Mouse (Mus musculus) mature B cell (primary cell): ENCODE data around the gene Ccdc159.

Source experiments
- in situ Hi-C: fragments of 300-500 bp; cut with MboI; formaldehyde crosslinking; loops from 2 replicates; pipeline ENCODE4 v1.14.3; 2019

Ccdc159 gene

DNA sequence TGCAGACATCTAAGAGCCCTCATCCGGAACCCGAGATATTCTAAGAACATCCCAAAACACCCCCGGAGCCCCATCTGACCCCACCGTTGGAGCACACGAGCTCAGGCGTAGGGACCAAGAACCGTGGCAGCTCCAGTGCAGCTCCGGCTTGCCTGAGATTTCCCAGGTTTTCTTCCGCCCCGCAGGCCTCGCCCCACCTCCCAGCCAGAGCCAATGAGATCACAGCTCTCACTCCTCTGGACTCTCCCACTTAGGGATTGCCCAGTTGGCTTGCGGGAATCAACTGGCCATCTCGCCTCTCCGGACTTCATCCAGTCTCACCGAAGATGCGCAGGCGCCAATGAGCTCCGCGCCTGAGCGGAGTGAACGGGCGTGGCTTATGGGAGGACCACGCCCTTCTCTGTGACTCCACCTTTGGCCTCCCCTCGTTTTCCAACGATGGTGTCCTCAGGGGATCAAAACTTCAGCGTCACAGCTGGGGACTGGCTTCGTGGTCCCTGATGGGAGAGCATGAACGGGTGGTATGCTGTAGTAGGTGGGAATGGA lies at the start of gene Ccdc159, which contains the start of gene Tmem205:
Gene Ccdc159, plus strand, starts transcription at position 264 of the 546 bp plus-strand sequence.
Gene Tmem205, minus strand, starts transcription at position 349 of the 546 bp plus-strand sequence.
- in situ Hi-C loops, result no loop called here

DNA sequence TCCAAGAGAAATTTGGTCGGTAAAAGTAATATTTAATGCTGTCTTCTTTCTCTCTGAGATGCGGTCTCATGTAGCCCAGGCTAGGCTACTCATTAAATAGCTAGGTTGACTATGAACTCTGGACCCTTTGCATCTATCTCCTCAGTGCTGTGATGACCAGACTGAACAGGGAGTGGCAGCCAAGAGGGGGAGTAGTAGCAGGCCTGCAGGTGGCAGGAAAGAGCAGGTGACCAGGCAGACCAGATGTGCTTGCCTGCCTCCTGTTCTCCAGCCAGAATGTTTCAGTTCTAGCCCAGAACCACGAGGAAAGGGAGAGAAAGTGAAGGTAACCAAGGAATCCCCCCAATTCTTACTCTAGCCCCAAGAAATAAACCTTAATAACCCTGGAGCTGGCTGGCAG lies 38.0 kb upstream of the Ccdc159 start:
- in situ Hi-C loops, result no loop called here

DNA sequence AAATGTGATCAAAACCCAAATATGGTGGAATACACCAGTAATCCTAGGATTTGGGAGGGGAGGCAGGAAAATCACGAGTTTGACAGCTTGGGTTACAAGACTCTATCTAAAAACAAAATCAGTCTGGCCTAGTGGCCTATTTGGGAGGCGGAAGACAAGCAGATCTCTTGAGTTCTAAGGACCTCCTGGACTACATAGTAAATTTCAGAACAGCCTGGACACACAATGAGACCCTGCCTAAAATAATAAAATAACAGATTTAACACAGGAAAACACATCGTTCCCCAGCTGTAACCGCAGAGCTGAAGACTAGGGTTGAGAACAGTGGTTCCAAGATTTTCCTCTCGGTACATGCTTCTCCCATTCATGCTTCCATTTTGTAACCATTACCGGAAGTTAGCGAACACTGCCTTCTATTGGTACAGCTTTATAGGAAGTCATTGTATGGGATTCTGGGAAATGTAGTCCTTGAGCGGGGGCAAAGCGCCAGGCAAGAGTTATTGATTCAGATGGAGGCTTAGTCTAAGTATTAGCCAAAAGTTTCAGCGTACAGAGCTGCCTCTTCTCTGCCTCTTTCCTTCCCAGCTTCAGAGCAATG lies 25.9 kb upstream of the Ccdc159 start:
- in situ Hi-C loops, result no loop called here

DNA sequence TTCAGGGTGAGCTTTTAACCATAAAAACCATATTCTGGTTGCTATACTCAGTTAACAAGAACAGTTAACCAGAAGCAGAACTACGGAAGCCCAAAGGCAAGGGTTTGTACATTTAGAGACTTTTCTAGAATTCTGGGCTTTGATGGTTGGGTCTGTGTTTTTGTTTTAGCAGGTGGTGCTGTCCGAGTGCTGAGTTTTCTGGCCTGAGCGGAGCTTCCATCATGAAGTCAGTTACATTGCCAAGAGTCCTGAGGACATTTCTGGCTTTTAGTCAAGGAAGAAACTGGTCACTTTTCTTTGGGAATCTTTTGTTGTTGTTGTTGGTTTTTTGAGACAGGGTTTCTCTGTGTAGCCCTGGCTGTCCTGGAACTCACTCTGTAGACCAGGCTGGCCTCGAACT lies 23.2 kb upstream of the Ccdc159 start:
- in situ Hi-C loops, result no loop called here

DNA sequence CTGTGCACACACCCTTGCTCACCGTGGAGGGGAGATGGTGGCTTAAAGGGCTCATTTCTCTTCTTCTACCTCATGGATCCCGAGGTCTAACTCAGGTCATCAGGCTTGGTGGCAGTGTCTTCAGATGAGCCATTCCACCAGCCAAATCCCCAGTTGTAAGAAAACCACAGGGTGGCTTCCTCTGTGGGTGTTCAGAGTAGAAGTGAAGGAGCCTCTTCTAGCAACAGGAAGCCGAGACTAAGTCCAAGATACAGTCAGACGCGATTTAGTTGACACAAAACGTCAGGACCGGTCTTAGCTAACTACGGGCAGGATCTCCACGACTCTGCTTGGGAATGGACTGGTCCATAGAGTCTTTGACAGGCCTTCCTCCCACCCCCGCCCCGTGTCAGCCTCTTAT lies 19.1 kb upstream of the Ccdc159 start:
- in situ Hi-C loops, result no loop called here

DNA sequence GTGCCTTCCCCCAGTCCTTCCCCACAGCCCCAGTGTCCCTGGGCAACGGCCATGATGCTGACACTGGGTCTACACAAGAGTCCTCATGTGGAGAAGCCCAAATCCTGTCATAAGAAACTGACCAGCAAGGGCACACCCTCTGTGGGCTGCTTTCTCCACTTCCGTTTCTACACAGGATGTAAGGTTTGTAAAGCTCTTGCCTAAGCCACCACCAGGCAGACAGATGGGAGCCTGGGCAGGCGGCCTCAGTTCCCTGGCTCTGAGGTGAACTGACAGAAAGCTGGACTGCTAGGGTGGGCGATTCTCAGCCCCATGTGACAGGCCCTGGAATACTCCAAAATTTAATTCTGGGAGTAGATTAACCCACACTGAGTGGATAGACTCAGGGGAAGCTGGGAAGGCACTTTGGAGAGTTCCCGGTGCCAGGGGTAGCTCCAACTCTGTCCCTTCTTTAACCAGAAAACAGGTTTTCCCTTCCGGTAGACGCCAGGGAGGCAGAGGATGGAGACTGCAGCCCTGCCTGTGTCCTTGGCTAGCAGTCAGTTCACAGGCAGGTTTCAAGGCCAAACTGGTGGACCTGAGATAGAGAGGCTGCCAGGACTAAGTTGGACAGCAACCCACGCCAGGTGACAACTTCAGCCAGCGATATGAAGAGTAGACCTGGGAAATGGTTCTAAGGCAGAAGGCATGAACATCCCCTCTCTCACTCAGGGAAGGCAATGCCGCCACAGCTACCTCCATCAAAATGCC lies 17.6 kb upstream of the Ccdc159 start:
- in situ Hi-C loops, result no loop called here

DNA sequence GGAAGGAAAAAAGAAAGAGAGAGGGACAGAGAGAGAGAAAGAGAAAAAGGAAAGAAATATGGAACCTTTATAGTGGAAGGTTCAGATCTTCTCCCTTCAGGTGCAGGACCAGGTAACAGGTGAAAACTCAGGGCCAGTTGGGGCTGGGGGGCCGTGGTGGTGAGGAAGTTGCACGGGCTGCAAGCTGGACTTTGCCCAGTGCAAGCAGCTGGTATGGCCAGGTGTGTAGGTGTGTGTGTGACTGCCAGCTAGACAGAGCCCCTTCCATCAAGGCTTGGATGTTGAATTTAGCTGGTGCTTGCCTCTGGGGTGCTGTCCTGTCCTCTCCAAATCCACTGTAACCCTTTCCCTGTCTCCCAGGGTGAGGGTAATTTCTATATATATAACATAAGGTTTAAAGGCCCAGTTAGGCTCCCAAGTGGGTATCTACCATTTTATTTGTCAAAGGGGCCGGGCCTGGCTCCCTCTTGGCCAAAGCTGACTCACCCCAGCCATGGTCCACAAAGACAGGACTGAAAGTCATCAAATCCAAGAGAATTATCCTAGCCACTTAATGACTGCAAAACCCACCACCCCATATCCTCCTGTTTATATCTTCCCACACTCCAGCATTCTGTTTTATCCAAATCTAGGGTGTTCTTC lies 10.3 kb upstream of the Ccdc159 start:
- in situ Hi-C loops, result no loop called here

DNA sequence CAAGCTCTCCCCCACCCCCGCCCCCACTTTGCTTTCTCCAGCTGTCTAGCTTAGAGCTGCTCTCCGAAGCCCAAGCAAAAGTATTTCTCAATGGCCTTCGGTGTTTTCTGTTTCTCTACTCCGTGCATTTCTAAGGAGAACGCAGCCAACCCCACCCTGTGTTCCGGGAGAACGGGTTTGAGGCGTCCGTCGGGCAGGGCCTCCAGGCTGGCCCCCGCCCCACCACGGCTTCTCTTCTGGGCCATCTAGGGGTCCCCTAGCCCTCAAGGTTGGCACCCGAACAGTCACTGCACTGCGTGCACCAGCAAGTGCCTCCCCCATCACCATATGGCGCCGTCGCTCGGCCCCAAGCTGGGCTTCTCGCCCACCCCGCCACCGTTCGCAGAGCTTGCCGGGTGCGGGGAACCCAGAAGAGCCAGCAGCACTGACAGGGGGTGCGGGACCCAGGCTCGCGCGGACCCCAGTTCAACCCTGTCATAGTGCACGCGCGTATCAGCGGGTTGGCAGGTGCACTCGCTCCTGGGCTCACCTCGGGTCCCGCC lies 9.7 kb upstream of the Ccdc159 start:
- in situ Hi-C loops, result no loop called here

DNA sequence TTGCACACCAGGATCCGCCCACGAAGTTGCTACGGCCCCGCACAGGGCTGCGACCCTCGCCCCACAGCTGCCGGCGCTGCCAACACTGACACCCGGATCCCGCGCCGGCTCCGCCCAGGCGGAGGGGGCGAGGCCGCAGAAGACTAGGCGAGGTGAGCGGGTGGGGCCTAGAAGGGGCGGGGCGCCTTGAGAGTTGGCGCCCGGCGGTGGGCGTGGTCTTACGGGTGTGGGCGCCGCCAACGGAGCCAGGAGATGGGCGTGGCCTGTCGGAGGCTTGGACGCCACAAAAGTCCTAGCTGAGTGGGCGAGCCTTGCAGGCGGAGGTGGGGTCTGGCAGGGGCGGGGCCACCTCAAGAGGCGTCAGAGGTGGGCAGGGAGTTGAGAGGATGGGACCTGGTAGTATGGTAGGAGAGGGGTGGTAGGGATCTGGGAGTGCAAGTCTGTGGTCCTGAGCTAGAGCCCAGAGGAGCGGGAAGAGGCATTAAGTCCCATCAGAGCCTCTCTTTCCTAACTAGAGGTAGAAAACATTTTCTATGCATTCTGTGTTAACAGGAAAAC lies 9.2 kb upstream of the Ccdc159 start, which contains the start of gene Rab3d:
Gene Rab3d, minus strand, starts transcription at position 158 of the 558 bp plus-strand sequence.
- in situ Hi-C loops, result no loop called here

DNA sequence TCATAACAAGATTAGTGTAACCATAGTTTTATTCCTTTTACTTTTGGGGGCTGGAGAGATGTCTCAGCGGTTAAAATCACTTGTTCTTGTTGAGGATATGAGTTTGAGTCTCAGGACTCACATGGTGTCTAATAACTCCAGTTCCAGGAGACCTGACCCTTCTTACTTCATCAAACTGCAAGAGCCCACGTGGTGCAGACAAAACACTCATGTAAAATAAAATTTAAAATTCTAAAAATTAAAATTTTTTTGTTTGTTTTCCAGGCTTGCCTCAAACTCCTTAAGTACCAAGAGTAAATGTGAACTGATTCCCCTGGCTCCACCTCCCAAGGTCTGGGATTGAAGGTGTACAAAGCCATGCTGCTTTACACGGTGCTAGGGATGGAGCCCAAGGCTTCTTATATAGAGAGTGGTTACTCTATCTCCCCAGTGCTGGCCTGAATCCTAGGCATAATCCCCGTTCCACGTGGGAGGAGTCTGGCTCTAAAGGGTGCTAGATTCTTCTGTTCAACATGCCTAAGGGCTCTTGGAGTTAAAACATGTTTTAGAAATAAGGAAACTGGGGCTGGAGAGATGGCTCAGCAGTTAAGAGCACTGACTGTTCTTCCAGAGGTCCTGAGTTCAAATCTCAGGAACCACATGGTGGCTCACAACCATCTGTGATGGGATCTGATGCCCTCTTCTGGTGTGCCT lies 8.4 kb upstream of the Ccdc159 start:
- in situ Hi-C loops, result no loop called here

DNA sequence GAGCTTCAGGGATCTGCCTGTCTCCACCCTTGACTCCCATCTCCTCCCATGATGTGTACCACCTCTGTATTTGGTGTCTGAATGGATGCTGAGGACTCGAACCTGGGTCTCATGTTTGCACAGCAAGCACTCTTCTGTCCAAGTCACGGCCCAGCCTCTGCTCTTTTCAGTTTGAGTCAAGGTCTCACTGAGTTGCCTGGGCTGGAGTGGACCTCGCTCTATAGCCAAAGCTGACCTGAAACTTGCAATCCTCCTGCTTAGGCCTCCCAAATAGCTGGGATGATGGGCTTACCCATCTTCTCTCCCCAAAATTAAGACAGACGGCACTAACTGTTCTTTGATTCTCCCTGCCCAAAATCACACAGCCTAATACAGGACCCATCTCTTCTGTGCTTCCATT lies 4.2 kb upstream of the Ccdc159 start:
- in situ Hi-C loops, result no loop called here

DNA sequence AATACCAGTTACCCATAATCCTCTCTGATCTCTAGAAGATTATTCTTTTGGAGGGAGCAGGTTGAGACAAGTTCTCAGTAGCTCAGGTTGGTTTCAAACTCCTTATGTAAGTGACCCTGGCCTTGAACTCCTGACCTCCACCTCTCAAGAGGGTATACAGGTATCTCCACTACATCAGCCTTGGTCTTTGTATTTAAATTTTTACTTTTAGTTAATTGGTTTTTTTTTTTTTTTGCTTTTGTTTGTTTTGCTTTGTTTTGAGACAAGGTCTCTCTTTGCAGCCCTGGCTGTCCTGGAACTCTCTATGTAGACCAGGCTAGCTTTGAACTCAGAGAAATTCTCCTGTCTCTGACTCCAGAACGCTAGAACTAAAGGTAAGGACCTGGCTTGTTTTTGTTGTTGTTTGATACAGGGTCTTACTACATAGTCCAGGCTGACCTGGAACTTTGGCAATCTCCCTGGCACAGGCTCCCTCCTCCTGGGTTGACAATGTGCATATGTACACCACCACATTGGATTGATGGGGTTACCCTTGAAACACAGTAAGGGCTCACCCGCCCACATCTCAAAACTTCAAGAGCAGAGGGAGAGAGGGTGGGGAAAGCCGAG lies 3.7 kb upstream of the Ccdc159 start:
- in situ Hi-C loops, result no loop called here

DNA sequence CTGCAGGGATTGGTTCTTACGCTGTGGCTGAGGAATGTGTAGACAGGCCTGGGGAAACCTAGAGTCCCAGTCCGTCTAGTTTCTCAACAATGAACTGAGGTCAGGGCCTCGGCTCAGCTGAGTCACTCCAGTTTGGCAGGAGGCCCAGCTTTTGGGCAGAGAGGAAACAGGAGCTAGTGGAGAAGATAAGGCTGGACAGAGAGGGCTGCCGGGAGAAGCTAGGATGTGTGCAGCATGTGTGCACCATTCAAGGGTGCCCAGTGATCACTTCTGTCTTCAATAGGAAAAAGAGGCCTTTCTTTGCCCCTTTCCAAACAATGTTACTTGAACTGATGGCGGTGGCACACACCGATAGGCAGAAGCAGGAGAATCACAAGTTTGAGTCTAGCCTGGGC lies 3.2 kb upstream of the Ccdc159 start:
- in situ Hi-C loops, result no loop called here

DNA sequence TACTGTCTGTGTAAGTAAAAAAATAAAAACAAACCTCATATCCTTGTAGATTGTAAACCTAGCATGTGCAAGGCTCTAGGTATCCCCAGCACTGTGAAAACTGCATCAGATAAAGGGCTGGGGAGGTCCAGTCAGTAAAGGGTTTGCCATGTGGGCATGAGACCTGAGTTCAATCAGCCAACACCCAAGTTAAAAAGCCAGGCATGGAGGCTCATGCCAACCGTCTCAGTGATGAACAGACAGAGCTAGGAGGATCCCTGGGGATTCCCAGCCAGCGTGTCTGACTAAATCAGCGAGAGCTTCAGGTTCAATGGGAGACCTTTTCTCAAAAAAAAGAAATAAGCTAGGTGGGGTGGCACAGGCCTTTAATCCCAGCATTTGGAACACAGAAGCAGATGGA lies 2.2 kb upstream of the Ccdc159 start:
- in situ Hi-C loops, result no loop called here

DNA sequence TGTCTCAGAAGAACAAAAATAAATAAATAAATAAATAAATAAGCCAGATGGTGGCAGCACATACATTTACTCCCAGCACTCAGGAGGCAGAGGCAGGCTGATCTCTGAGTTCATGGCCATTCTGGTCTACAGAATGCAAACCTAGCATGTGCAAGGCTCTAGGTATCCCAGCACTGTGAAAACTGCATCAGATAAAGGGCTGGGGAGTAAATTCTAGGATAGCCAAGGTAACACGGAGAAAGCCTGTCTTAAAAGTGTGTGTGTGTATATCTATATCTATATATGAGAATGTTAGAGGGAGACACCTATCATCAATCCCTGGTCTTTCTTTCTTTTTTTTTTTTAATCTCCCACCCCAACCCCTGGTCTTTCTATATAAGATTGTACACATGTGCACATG lies 1.8 kb upstream of the Ccdc159 start:
- in situ Hi-C loops, result no loop called here

DNA sequence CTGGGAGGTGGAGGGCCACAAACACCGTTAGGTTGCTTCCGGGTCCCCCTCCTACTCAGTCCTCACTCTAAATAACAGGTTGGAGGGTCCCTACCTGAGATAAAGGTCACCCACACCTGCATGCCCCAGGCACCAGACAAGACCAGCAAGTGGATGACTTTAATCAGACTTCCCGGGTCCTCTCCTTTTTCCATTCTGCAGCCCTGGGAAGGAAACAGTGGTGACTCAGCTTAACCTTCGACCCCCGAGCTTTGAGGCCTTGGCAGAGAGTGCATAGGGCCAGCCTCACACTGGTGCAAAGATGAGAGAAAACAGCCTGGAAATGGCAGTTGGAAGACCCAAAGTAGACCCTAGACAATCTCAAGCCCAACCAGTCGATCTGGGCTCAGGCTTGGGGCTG lies 1.1 kb upstream of the Ccdc159 start:
- in situ Hi-C loops, result no loop called here

DNA sequence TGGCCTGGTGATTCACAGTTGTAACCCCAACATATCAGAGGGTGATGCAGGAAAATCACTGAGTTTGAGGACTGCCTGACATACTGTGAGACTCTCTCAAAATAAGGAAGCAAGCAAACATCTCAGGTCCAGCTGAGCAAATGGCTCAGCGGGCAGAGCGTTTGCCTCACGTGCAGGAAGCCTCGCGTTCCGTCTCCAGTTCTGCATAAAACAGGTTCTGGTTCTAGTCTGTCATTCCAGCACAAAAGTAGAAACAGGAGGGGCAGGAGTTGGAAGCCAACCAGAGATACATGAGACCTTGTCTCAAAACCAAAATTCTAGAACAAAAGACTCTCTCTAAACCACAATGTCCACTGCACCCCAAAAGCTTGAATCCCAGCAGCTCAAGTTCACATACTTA lies 487 bp upstream of the Ccdc159 start:
- in situ Hi-C loops, result no loop called here

DNA sequence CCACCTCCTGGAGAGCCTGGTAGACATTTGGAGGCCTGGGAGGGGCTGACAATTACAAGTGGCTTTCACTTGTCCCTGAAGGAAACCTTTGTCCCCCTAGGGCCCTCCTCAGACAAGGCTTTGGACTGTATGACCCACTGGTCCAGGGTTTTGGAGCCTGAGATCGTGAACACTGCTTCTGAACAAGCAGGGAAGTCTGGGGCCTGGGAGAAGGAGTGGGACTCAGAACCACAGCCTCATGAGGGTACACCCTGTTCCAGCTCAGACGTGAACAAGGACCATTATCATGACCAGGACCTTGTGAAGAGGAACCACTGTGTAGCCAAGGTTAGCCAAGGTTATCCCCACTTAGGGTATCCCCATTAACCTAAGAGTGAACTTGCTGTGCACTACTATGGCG lies 1.9 kb downstream of the Ccdc159 start:
- in situ Hi-C loops, result no loop called here

DNA sequence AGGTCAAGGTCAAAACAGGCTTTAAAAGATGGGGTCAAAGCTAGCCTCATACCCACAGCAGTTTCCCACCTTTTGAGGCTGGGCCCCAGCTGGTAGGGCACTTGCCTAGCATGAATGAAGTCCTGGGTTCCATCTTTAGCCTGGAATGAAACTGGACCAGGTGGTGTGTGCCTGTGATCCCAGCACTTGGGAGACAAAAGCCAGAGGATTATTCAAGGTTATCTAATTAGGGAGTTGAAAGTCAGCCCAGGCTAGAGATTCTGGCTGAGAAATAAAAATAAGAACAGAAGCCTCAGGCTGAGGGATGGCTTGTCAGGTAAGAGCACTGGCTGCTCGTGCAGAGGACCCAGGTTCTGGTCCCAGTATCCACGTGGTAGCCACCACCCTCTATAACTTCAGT lies 4.7 kb downstream of the Ccdc159 start:
- in situ Hi-C loops, result no loop called here

DNA sequence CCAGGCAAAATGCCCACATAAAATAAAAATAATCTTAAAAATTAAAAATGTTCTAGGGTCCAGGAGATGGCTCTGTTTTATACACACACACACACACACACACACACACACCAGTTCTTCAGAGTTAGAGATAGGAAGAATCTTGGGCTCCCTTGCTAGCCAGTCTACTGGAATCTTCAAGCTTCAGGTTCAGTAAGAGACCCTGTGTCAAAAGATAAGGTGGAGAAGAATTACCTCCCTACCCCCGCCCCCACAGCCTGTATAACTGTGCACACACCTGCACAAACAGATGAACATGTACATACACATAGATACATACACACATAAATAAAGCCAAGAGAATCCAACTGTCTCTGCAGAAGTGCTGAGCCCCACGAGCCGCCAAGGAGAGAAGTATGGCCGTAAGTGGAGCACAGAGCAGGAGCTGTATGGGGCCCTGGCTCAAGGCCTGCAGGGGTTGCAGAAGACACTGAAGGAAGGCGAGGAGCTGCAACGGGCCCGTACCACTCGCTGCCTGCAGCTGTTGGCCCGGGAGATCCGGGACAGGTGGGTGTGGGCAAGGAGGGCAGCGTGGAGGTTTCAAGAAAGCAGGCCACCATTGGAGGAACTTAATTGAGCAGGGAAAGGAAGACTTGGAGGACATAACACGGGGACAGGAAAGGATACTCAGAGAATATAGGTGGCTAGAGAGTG lies 5.3 kb downstream of the Ccdc159 start:
- in situ Hi-C loops, result no loop called here

DNA sequence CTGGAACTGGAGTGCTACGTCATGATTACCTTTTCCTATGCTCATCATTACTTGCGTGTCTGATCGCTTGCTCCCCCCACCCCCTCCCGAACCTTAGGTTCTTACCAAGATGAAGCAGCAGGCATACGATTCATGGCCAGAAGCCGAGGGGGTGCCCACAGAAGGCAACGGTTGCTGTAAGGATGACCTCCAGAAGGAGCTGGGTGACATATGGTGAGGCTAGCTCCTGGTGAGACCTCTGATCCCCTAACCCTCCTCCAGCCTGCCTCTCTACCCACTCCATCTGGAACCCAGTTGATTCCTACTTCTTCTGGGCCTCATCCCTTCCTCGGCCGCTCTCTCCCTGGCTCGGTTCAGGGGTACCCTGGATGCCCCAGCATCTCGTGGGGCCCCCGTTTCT lies 6.8 kb downstream of the Ccdc159 start:
- in situ Hi-C loops, result no loop called here
